Mouse (Mus musculus) kidney, adult 2 months (tissue): ENCODE results near the gene Zfp706.

Experiments
- CTCF ChIP-seq: fragments of 200-500 bp; conservative IDR thresholded peaks from 2 replicates; pipeline ENCODE4 v1.5.1; 2011; ENCODE audit warnings: low read depth, mild to moderate bottlenecking, control low read depth, low read length, moderate library complexity, mixed read lengths; ENCODE audit not compliant: insufficient read depth, insufficient read length
- POLR2A ChIP-seq: fragments of 200-500 bp; IDR thresholded peaks from one replicate; pipeline ENCODE4 v1.6.1; 2011; ENCODE audit warnings: low read depth, low read length, control low read depth

GRCm38 (mm10) chr15:36960876-36961237, 46.7 kb downstream of the Zfp706 start:
- TF ChIP-seq CTCF (no peak), POLR2A (no peak)
